Mouse (Mus musculus): Measurements from ENCODE around the gene Dysf.

GRCm38 (mm10) chr6:84136345-84136744, 128.0 kb downstream of the Dysf start:
- TF ChIP-seq EP300 (optimal IDR thresholded peaks at IDR 0.05) (no peak), CTCF (IDR thresholded peaks at IDR 0.05; ENCODE audit: low read depth) (no peak)

All from stomach, postnatal 0 days (tissue).